Mouse (Mus musculus) central nervous system, embryonic 18 days (tissue): ENCODE data around the gene Immp1l. TPM values are rescaled to one million over a fixed set of nuclear protein-coding genes. Genes with fewer than 3 reads are reported as not detected.

ENCODE experiments used
- polyA plus RNA-seq: library from polyadenylated mRNA; depleted of rRNA; stranded (reverse); fragments of >200 nt; gene quantifications from 2 replicates; pipeline ENCODE4 v1.2.3, GENCODE M21; 2012; rRNA removed

Immp1l gene
- 50.1 and 58.1 TPM in 2 replicates for polyA plus RNA-seq

DNA sequence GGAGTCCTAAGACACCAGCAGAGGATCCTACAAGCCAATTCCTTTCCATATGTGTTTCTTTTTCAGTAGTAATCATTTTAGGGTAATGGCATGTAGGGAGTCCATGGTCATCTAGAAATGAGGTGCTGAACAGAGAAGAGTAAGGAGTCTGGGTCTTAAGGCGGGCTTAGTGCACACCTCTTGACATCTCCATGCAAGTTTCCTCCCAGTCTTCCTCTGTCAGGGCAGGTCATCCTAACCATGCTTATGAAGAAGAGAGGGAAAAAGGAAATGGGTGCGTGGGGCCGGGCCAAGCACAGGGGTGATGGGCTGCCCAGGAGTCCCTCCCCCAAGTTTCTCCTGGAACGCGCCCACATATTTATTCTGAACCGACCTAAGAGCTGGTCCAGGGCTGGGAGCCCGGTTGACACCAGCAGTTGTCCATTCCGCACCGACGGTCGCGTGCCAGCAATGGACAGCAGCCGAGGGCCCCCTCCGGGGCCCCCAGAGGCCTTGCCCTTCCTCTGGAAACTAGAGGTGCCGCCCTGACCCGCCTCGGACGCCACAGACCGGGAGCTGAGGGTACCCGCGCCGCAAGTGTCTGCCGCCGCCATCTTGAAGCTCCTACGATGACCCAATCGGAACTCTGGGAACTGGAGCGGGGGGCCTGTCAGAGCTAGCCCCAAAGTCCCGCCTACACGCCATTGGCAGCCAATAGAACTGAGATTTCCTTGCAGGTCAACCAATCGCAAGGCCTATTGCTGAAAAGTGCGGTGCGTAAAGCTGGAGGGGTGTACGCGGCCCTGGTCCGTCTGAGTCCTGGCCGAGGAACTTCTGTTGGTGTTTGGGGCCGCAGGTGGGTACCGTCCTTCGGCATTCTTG lies at the start of gene Immp1l, which contains the start of gene Elp4:
Immp1l (plus strand) TSS at position 743 of the 861 bp plus-strand sequence.
Elp4 (minus strand) TSS at position 669 of the 861 bp plus-strand sequence.

GRCm38 (mm10) chr2:106002835-106003739 lies 98.6 kb downstream of the Immp1l start, which contains the start of gene Dnajc24:
Dnajc24 (minus strand) TSS chr2:106003549.

Other genes starting within 250 kb of the Immp1l start
- gene Pax6, start 235.7 kb upstream of the Immp1l start, polyA plus RNA-seq, result 28.0 and 31.8 TPM in 2 replicates
- 13.2 and 14.9 TPM in 2 replicates for gene Elp4, start 74 bp upstream of the Immp1l start, polyA plus RNA-seq
- gene Dnajc24, start 98.9 kb downstream of the Immp1l start, polyA plus RNA-seq, result 21.6 and 24.7 TPM in 2 replicates